Mouse (Mus musculus) frontal cortex, adult (tissue): Measurements from ENCODE around the gene Ghrh.

Source experiments
- ATAC-seq: cut with Nextera tagmentation; 2 replicates; pipeline ENCODE4 v1.9.2; 2017; ENCODE audit warnings: mild to moderate bottlenecking, moderate library complexity, mixed read lengths; ENCODE audit not compliant: low TSS enrichment

Ghrh gene

DNA sequence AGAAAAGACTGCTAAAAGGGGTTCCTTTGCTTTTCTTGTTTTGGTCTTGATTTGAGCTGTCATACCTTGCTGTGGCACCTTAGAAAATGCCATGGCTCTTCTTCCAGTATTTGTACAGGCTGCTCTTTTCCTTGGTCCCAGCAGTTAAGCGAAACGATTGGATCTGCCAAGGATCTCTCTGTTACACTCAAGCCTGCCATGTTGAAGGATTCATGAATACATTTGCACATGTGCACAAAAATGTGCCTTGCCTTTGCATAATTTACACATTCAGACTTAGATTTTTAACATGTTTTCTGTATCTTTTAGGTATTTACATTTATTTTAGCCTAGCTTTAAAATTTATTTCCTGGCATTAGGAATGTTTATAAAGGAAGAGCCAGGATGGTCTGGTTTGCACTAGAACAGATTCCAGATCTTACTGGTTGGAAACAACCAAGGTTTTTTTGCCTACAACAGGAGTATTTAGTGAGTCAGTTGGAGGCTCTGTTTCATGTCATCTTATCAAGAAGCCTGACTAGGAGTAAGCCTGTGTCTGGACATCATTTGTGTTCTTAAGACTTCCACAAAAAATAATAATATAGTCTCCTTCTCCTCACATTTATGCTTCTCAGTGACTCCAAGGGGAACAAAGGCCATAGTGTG lies 38.9 kb downstream of the Ghrh start:
- ATAC-seq: no peak

- ATAC-seq: no peak
These were observed 39.5 kb downstream of the Ghrh start for GRCm38 (mm10) chr2:157307715-157308265.

- ATAC-seq: peak; percentile 77
These were observed 40.9 kb downstream of the Ghrh start for GRCm38 (mm10) chr2:157306091-157307032.

DNA sequence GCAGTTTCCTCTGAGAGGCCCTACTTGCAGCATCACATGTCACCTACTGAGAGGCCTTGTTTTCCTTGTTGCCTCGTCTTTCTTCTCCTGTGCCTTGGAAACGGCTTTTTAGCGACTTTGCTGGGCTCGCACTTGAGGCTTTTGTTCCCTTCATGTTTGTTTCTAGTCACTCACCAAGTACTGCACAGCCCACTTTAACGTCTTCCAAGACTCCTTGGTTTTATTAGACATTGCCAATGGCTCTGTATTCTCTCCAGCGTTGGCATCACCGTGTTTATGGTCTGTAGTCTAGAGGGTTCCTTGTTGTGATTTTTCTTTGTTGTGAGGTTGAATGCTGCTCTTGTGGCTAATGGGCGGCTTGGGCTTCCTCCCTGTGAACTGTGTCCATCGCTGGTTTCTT lies 44.2 kb downstream of the Ghrh start:
- no peak for ATAC-seq

DNA sequence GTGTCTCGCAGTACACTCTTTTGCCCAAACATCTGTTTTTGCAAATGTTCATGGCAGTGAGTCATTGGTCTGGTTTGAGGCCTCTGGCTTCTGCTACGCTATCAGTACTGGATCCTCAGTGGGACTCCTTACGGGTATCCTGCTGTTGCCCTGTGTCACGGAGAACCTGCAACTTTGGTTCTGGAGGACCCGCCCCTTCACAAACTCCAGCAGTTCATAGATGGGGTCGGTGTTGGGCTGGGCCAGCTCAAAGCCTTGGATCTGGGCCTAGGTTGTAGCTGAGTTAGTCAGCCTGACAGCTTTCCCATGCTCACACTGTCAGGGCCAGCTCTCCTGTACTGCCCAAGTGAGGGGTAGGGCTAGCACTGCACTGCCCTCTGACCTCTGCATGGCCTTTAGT lies 47.3 kb downstream of the Ghrh start:
- no peak for ATAC-seq

DNA sequence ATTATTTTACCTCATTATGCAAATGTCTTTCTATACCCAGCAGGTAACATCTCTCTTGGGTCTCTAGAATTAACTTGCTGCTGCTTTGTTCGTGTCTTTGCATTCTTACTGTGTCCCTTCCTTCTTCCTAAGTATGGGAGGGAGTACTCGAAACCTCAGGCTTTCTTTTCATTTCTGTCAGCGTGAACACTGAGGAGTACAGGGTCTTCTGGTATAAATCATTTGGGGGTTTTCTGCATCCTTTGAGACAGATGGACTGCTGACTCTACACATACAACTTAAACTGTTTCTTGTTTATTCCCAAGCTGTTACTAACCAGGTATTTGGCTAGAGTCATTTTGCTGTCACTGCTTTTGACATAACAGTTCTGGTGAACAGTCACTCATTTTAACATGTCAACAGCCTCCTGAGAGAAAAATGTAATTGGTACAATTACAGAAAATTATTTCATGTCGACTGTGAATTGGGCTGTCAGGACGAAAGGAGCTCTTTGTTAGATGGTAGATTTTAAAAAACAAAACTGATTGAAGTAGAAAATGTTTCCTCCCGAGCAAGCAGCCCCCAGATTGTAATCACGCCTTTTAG lies 51.1 kb downstream of the Ghrh start:
- ATAC-seq: no peak

DNA sequence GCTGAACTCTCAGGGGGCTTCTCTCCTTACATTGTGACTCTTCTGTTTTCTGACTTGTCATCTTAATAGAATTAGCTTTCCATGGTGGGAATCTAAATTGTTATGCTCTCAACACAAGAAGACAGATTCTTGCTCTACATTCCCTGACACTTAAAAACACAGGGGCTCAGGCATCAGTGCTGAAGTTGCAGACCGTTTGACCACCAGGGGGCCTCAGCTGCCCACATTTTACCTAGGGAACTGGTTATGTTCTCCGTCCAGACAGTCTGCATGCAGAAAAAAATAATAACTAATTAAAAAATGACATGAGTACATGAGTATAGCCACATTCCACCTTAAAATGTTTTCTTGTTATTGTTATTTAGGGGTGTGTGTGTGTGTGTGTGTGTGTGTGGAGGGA lies 55.2 kb downstream of the Ghrh start:
- ATAC-seq: no peak

DNA sequence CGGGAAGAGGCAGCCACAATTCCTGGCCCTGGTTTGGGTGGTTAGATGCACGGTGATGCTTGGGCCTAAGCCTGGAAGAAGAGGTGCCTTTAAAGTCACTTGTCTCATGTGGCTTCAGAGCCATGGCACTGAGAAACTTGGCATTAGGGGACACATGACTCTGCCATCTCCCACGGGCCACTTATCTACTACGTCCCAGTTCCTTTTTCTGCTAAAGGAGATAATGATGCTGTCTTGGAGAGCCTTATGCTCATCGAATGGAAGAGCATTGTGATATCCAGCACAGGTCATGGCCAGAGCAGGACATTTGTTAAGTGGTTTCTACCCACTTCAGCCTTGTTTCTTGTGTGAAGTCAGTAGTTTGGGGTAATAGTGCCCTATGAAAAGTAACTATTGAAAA lies 58.3 kb downstream of the Ghrh start:
- ATAC-seq: no peak

DNA sequence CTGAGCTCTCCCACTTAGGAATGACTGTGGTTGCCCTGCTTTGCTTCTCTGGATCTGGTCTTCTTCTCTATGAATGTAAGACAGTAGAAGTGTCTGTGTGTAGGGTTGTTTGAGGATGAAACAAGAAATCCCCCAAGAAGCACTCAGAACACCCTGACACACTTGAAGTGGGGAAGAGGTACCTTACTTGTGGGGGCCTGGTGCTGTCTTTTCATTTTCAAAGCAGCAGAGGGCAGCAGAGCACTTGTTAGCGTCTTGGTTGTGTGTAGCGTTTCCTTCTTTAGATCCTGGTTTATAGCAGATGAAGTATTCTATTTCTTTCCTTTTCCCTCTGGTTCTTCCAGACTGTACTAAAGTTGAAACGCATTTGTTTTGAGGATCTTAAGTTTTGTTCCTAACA lies 59.8 kb downstream of the Ghrh start:
- ATAC-seq: peak; percentile 92

- ATAC-seq: no peak
These were observed 64.0 kb downstream of the Ghrh start for GRCm38 (mm10) chr2:157283321-157283720.
